Mouse (Mus musculus) 3134 (cell line): ENCODE measurements at regions not wholly inside any gene's neighbourhood (a gene's known extent, or its start where the extent isn't known, plus 50 kb on each side); places are given as distances from the start of the nearest gene placed in this dataset.
A peak's percentile ranks its signal among the peaks of the same experiment; 100 is the strongest.

Source experiments
- DNase-seq: peaks from one replicate; pipeline ENCODE4 v3.0.0-alpha.2; 2011; ENCODE audit warnings: low spot score; ENCODE audit not compliant: insufficient read length; ENCODE audit errors: extremely low read depth

GRCm38 (mm10) chr3:77051884-77052283 is 977.8 kb downstream of the Fstl5 start:
- no peak for DNase-seq

- peak; percentile 1 for DNase-seq
Measured at GRCm38 (mm10) chr3:77075055-77075454, 1001.0 kb downstream of the Fstl5 start.

GRCm38 (mm10) chr3:77091812-77092211 is 1017.7 kb downstream of the Fstl5 start:
- DNase-seq, result no peak

GRCm38 (mm10) chr3:77112969-77113368 is 1038.9 kb downstream of the Fstl5 start:
- no peak for DNase-seq

- DNase-seq, result no peak
Measured at GRCm38 (mm10) chr3:77120581-77120980, 1046.5 kb downstream of the Fstl5 start.

- no peak for DNase-seq
Measured at GRCm38 (mm10) chr3:77151636-77152035, 1077.6 kb downstream of the Fstl5 start.

GRCm38 (mm10) chr3:77197828-77198227 is 1123.8 kb downstream of the Fstl5 start:
- no peak for DNase-seq

- DNase-seq, result no peak
Measured at GRCm38 (mm10) chr3:77198265-77198664, 1124.2 kb downstream of the Fstl5 start.

GRCm38 (mm10) chr3:77226007-77226406 is 1151.9 kb downstream of the Fstl5 start:
- DNase-seq, result no peak
